Mouse (Mus musculus): ENCODE data around the gene Vmp1.

Vmp1 gene

GRCm38 (mm10) chr11:86600209-86600557 is 83.5 kb downstream of the Vmp1 start:
- DNase-seq (ENCODE audit: low spot score in 2 of 2): no peak

GRCm38 (mm10) chr11:86599378-86600208 is 84.0 kb downstream of the Vmp1 start:
- DNase-seq (ENCODE audit: low spot score in 2 of 2): no peak

- DNase-seq (ENCODE audit: low spot score in 2 of 2): no peak
Observed at GRCm38 (mm10) chr11:86598572-86598971, 85.1 kb downstream of the Vmp1 start.

- DNase-seq (ENCODE audit: low spot score in 2 of 2): no peak
Observed at GRCm38 (mm10) chr11:86598154-86598553, 85.5 kb downstream of the Vmp1 start.

GRCm38 (mm10) chr11:86596976-86597375 is 86.7 kb downstream of the Vmp1 start:
- DNase-seq (ENCODE audit: low spot score in 2 of 2): no peak

- DNase-seq (ENCODE audit: low spot score in 2 of 2): no peak
Observed at GRCm38 (mm10) chr11:86596187-86596960, 87.3 kb downstream of the Vmp1 start.

- no peak for DNase-seq (ENCODE audit: low spot score in 2 of 2)
Observed at GRCm38 (mm10) chr11:86595366-86595765, 88.3 kb downstream of the Vmp1 start.

- DNase-seq (ENCODE audit: low spot score in 2 of 2): no peak
Observed at GRCm38 (mm10) chr11:86594188-86594876, 89.3 kb downstream of the Vmp1 start.

GRCm38 (mm10) chr11:86593443-86593842 is 90.2 kb downstream of the Vmp1 start:
- DNase-seq (ENCODE audit: low spot score in 2 of 2): no peak

- DNase-seq (ENCODE audit: low spot score in 2 of 2): no peak
Observed at GRCm38 (mm10) chr11:86592993-86593392, 90.6 kb downstream of the Vmp1 start.

- no peak for DNase-seq (ENCODE audit: low spot score in 2 of 2)
Observed at GRCm38 (mm10) chr11:86591931-86592616, 91.6 kb downstream of the Vmp1 start.

- DNase-seq (ENCODE audit: low spot score in 2 of 2): no peak
Observed at GRCm38 (mm10) chr11:86591301-86591845, 92.3 kb downstream of the Vmp1 start.

- no peak for DNase-seq (ENCODE audit: low spot score in 2 of 2)
Observed at GRCm38 (mm10) chr11:86590579-86590978, 93.1 kb downstream of the Vmp1 start.

- no peak for DNase-seq (ENCODE audit: low spot score in 2 of 2)
Observed at GRCm38 (mm10) chr11:86590066-86590465, 93.6 kb downstream of the Vmp1 start.

- no peak for DNase-seq (ENCODE audit: low spot score in 2 of 2)
Observed at GRCm38 (mm10) chr11:86588583-86589298, 94.9 kb downstream of the Vmp1 start.

GRCm38 (mm10) chr11:86587830-86588229 is 95.8 kb downstream of the Vmp1 start:
- DNase-seq (ENCODE audit: low spot score in 2 of 2): no peak

GRCm38 (mm10) chr11:86586868-86587792 is 96.5 kb downstream of the Vmp1 start:
- no peak for DNase-seq (ENCODE audit: low spot score in 2 of 2)

GRCm38 (mm10) chr11:86586177-86586867 is 97.3 kb downstream of the Vmp1 start:
- no peak for DNase-seq (ENCODE audit: low spot score in 2 of 2)

GRCm38 (mm10) chr11:86585598-86585984 is 98.0 kb downstream of the Vmp1 start:
- no peak for DNase-seq (ENCODE audit: low spot score in 2 of 2)

Measured in frontal cortex, postnatal 14 days (tissue).